Mouse (Mus musculus) hindbrain, embryonic 16.5 days (tissue): ENCODE measurements around the gene Ptrh1. TPM values are rescaled to one million over a fixed set of nuclear protein-coding genes. Genes with fewer than 3 reads are reported as not detected.

Experiments
- ATAC-seq: fragments of 200-750 bp; cut with Nextera tagmentation; 2 replicates; pipeline ENCODE4 v1.8.0; 2017; ENCODE audit warnings: moderate TSS enrichment, moderate library complexity
- H3K27ac ChIP-seq: fragments of 300-500 bp; sonication (generic); 2 replicates; pipeline ENCODE4 v1.5.1; 2014; ENCODE audit warnings: low read depth, mild to moderate bottlenecking, control low read depth, low read length, moderate library complexity
- H3K27me3 ChIP-seq: fragments of 300-500 bp; sonication (generic); replicated peaks from 2 replicates; pipeline ENCODE4 v1.6.1; 2014; ENCODE audit warnings: low read length; ENCODE audit not compliant: control insufficient read depth, insufficient read depth
- H3K36me3 ChIP-seq: fragments of 300-500 bp; sonication (generic); 2 replicates; pipeline ENCODE4 v1.6.1; 2014; ENCODE audit warnings: mild to moderate bottlenecking, low read length, moderate library complexity, mixed read lengths; ENCODE audit not compliant: control insufficient read depth, insufficient read depth
- H3K4me1 ChIP-seq: fragments of 300-500 bp; sonication (generic); 2 replicates; pipeline ENCODE4 v1.6.1; 2014; ENCODE audit warnings: low read depth, low read length; ENCODE audit not compliant: control insufficient read depth, insufficient read depth
- H3K4me2 ChIP-seq: fragments of 300-500 bp; sonication (generic); 2 replicates; pipeline ENCODE4 v1.6.1; 2014; ENCODE audit warnings: mild to moderate bottlenecking, low read length, control low read depth, moderate library complexity
- H3K4me3 ChIP-seq: fragments of 300-500 bp; sonication (generic); 2 replicates; pipeline ENCODE4 v1.5.1; 2014; ENCODE audit warnings: mild to moderate bottlenecking, low read length, control low read depth, moderate library complexity
- H3K9ac ChIP-seq: fragments of 300-500 bp; sonication (generic); 2 replicates; pipeline ENCODE4 v1.6.1; 2014; ENCODE audit warnings: low read depth, mild to moderate bottlenecking, control low read depth, low read length, moderate library complexity
- H3K9me3 ChIP-seq: fragments of 300-500 bp; sonication (generic); 2 replicates; pipeline ENCODE4 v1.6.1; 2014; ENCODE audit warnings: mild to moderate bottlenecking, low read length, moderate library complexity; ENCODE audit not compliant: control insufficient read depth
- WGBS: fragments of 180-500 bp; shearing (Covaris S2); extraction: QIAGEN DNeasy Blood & Tissue Kit; methylation state at CpG from one replicate; pipeline ENCODE4 v1.1.7; 2014; 5-methylcytosine and 5-hydroxymethylcytosine counted together
- polyA plus RNA-seq: library from polyadenylated mRNA; unstranded; fragments of >200 nt; fragmentation: Nextera tagmentation; extraction: Ambion mirVana; gene quantifications from 2 replicates; pipeline ENCODE4 v1.2.1, GENCODE M21; 2015

Gene Ptrh1
- polyA plus RNA-seq, 1 experiment from 2014 or later, result 6.5 TPM

GRCm38 (mm10) chr2:32808816-32809566 lies 33.4 kb downstream of the Ptrh1 start:
- H3K9me3 ChIP-seq, result no peaks in the 10 kb centered on the region
- H3K36me3 ChIP-seq, result peaks cover 67% of the 10 kb centered on the region
- no peaks in the 10 kb centered on the region for H3K27me3 ChIP-seq
- 94% methylated on average over 14 of the region's 14 CpGs for WGBS
- no peak for ATAC-seq
- H3K4me2 ChIP-seq, result no peak overlapping the region
- no peak overlapping the region for H3K27ac ChIP-seq
- no peak overlapping the region for H3K4me3 ChIP-seq
- no peaks in the 10 kb centered on the region for H3K4me1 ChIP-seq
- H3K9ac ChIP-seq, result no peak overlapping the region

DNA sequence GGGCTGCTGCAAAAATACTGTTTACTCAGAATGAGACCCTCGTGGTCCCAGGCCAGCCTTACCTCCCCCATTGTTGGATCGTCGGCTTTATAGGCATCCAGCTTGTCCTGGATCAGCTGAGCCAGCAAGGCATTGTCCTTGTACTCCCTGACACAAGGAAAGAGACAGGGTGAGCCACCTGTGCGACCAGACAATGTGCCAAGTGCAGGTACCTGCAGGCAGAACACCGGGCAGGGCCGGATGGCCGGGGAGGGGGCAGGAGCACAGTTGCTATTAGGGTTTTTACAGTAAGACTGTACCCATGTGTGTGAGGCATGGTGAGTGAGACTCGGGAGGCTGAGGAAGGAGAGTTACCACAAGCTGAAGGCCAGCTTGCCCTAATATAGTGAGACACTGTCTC lies 36.4 kb downstream of the Ptrh1 start:
- no peak for ATAC-seq
- H3K27me3 ChIP-seq, result no peaks in the 10 kb centered on the region
- 81% methylated on average over 8 of the region's 8 CpGs for WGBS
- no peak overlapping the region for H3K4me2 ChIP-seq
- no peaks in the 10 kb centered on the region for H3K9me3 ChIP-seq
- peaks cover 60% of the 10 kb centered on the region for H3K36me3 ChIP-seq
- no peak overlapping the region for H3K27ac ChIP-seq
- H3K4me3 ChIP-seq, result no peak overlapping the region
- no peaks in the 10 kb centered on the region for H3K4me1 ChIP-seq
- H3K9ac ChIP-seq, result no peak overlapping the region

DNA sequence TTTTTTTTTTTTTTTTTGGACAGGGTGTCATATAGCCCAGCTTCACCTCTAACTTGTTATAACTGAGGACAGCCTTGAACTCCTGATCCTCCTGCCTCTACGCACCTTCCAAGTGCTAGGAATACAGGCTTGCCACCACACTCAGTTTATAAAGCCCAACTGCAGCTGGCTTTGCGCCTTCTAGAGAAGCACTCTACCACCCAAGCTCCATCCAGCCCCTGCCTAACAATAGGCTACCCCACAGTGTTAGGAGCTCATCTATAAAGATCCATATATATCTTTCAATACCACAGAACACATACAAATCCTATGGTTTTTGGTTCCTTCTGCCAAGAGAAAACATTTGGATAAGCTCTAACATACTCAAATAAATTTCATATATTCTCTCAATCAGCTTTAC lies 40.9 kb downstream of the Ptrh1 start:
- ATAC-seq, result no peak
- Histone ChIP-seq H3K4me3 (no peak overlapping the region), H3K9ac (no peak overlapping the region), H3K27me3 (no peaks in the 10 kb centered on the region), H3K36me3 (peaks cover 35% of the 10 kb centered on the region), H3K9me3 (no peaks in the 10 kb centered on the region), H3K4me2 (no peak overlapping the region), H3K27ac (no peak overlapping the region), H3K4me1 (no peaks in the 10 kb centered on the region)
- WGBS, result 90% methylated on average over 2 of the region's 2 CpGs

DNA sequence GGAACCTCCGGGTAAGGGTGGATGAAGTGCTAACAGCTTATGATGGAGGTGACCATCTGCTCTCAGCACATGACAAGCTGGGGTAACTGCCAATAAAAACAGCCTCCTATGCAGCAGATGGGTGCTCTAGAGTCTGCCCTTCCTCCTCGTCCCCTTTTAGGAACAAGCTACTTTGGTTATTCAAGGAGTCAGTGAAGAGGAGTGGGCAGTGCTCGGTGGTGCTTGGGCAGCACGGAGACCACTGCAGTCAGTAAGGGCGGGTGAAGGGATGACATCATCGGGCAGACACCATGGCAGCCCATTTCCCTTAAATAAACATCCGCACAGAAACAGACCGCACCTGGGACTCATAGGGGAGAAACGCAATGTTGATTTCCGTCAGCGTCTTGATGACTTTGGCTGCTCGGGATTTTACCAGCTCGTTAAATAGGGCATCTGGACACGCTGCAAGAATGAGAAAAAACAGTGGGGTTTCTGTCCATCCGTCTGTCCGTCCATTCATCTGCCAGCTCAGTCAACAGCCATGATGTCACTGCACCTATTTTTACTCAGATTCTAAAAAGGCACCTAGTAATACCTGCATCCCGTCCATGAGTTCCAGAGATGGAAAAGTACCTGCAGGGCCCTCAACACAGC lies 41.5 kb downstream of the Ptrh1 start:
- H3K4me2 ChIP-seq, result no peak overlapping the region
- peak; percentile 76 for ATAC-seq
- 59% methylated on average over 17 of the region's 17 CpGs for WGBS
- no peaks in the 10 kb centered on the region for H3K27me3 ChIP-seq
- no peak overlapping the region for H3K9ac ChIP-seq
- H3K4me1 ChIP-seq, result no peaks in the 10 kb centered on the region
- H3K27ac ChIP-seq, result peak overlapping the region; percentile 31
- H3K36me3 ChIP-seq, result peaks cover 30% of the 10 kb centered on the region
- H3K9me3 ChIP-seq, result no peaks in the 10 kb centered on the region
- H3K4me3 ChIP-seq, result no peak overlapping the region

DNA sequence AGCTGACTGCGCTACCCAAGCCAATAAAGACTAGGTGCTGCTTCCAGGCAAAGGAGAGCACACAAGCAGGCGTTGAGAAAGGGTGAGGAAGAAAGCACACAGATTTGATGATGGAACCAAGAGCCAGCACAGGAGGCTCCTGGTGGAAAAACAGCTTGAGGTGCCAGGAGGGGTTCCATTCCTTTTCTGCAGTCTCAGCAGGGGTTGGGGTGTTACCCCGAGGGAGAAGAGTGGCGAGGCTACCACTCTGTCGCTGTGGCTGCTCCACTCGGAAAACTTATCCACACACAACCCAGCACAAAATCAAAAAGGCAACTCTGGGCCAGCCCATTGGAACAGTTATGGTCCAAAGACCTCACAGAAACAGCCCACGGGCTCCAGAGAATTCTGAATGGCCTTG lies 42.0 kb downstream of the Ptrh1 start:
- no peaks in the 10 kb centered on the region for H3K27me3 ChIP-seq
- peaks cover 26% of the 10 kb centered on the region; the same call in 1 of the 2 replicates for H3K36me3 ChIP-seq
- H3K27ac ChIP-seq, result peak overlapping the region; percentile 31; the same call in 1 of the 2 replicates
- H3K4me2 ChIP-seq, result no peak overlapping the region
- H3K9me3 ChIP-seq, result no peaks in the 10 kb centered on the region
- WGBS, result 56% methylated on average over 7 of the region's 7 CpGs
- H3K4me3 ChIP-seq, result no peak overlapping the region
- no peak for ATAC-seq
- no peak overlapping the region for H3K9ac ChIP-seq
- no peaks in the 10 kb centered on the region for H3K4me1 ChIP-seq

GRCm38 (mm10) chr2:32818208-32818607 lies 42.6 kb downstream of the Ptrh1 start:
- ATAC-seq, result no peak
- 90% methylated on average over 5 of the region's 5 CpGs for WGBS
- H3K9me3 ChIP-seq, result no peaks in the 10 kb centered on the region
- H3K9ac ChIP-seq, result no peak overlapping the region
- no peak overlapping the region for H3K4me3 ChIP-seq
- H3K36me3 ChIP-seq, result peaks cover 20% of the 10 kb centered on the region; the same call in 1 of the 2 replicates
- no peak overlapping the region for H3K27ac ChIP-seq
- H3K27me3 ChIP-seq, result no peaks in the 10 kb centered on the region
- 0 out of 2 replicates have a peak, but pooled peaks cover 2% of the 10 kb centered on the region for H3K4me1 ChIP-seq
- H3K4me2 ChIP-seq, result no peak overlapping the region

DNA sequence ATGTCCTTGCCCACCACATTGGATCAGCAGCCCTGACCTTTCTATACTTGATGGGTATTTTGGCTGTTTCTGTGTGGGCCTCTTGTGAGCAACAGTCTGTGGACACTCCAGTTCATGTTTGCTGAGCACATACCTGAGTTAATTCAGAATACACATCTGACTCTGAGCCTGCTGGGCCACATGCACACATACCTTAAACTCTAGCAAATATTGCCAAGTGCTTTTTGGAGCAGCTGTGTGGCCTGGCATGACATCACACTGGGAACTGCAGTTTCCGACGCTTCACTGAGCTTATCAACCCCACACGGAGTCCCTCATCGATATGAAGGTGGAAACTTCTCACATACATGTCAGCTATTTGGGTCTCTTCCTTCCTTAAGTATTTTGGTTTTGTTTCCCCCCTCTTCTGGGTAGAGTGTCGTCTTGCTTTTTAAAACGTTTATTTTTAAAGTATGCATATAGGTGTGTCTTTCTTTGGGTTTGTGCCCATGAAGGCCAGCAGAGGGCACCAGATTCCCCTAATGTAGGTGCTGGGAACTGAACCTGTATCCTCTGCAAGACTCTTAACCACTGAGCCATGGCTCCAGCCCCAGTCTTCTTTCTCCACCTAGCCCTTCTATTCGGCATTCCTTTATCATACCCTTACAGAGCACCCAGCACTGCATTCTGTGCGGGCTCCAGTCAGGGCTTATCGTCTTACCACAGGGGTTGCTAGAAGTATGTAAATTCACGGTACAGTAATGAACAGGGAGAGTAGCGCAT lies 45.6 kb downstream of the Ptrh1 start:
- H3K4me1 ChIP-seq, result peaks cover 12% of the 10 kb centered on the region
- H3K9me3 ChIP-seq, result no peaks in the 10 kb centered on the region
- H3K4me2 ChIP-seq, result no peak overlapping the region
- H3K36me3 ChIP-seq, result 0 out of 2 replicates have a peak, but pooled peaks cover 6% of the 10 kb centered on the region
- WGBS, result 69% methylated on average over 11 of the region's 11 CpGs
- no peak overlapping the region for H3K9ac ChIP-seq
- H3K27me3 ChIP-seq, result no peaks in the 10 kb centered on the region
- H3K4me3 ChIP-seq, result no peak overlapping the region
- H3K27ac ChIP-seq, result no peak overlapping the region
- ATAC-seq, result no peak

DNA sequence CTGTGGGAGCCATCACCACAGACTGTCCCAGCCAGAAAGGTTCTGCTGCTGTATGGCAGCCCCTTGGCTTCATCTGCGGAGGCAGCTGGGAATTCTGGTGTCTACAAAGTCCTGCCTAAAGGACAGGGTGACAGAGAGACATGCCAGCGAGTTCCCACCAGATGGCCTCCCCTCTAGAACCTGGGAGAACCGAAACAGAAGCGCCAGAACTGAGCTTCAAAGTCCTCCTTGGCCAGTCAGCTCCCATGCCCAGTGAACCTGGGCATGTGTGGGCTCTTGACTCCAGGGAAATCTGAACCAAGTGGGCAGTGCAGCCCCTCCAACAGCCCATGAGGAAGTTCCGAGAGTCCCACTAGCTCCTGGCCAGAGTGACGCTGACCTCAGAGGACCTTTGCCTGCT lies 47.1 kb downstream of the Ptrh1 start:
- ATAC-seq, result no peak

GRCm38 (mm10) chr2:32823153-32823552 lies 47.6 kb downstream of the Ptrh1 start:
- H3K9me3 ChIP-seq, result no peaks in the 10 kb centered on the region
- no peak overlapping the region for H3K27ac ChIP-seq
- H3K27me3 ChIP-seq, result no peaks in the 10 kb centered on the region
- no peak overlapping the region for H3K9ac ChIP-seq
- no peak overlapping the region for H3K4me2 ChIP-seq
- no peak for ATAC-seq
- no peak overlapping the region for H3K4me3 ChIP-seq
- peaks cover 12% of the 10 kb centered on the region for H3K4me1 ChIP-seq
- WGBS, result 48% methylated on average over 11 of the region's 11 CpGs
- 0 out of 2 replicates have a peak, but pooled peaks cover 4% of the 10 kb centered on the region for H3K36me3 ChIP-seq

More for the DNA sequence above, 47.1 kb downstream of the Ptrh1 start:
- Histone ChIP-seq H3K27me3 (no peaks in the 10 kb centered on the region), H3K9ac (no peak overlapping the region), H3K36me3 (0 out of 2 replicates have a peak, but pooled peaks cover 4% of the 10 kb centered on the region), H3K4me2 (no peak overlapping the region), H3K27ac (no peak overlapping the region), H3K4me3 (no peak overlapping the region), H3K9me3 (no peaks in the 10 kb centered on the region), H3K4me1 (peaks cover 12% of the 10 kb centered on the region)
- WGBS, result 64% methylated on average over 6 of the region's 6 CpGs
